Mouse (Mus musculus): Measurements from ENCODE around the gene Nmrk1.

- TF ChIP-seq POLR2A (IDR thresholded peaks at IDR 0.05; ENCODE audit: borderline replicate concordance, insufficient read depth, low read length) (no peak), CTCF (IDR thresholded peaks at IDR 0.05; ENCODE audit: borderline replicate concordance, insufficient read depth, low read depth, low read length) (no peak)
Measured at GRCm38 (mm10) chr19:18649955-18650354, 18.2 kb downstream of the Nmrk1 start.
